Mouse (Mus musculus): ENCODE measurements around the gene Asb16. TPM values are rescaled to one million over a fixed set of nuclear protein-coding genes. Genes with fewer than 3 reads are reported as not detected.
"Not testable (repeated sequence)": the region's sequence is repeated elsewhere in the genome, so short reads cannot be mapped to it uniquely, and the experiment has no call there.

Gene Asb16
- polyA plus RNA-seq, 1 experiment from 2014 or later = 0.04 TPM

GRCm38 (mm10) chr11:102277754-102278153 lies 9.2 kb downstream of the Asb16 start:
- Histone ChIP-seq H3K4me2 (ENCODE audit: low read depth, low read length) (no peak overlapping the region), H3K9me3 (replicated peaks; ENCODE audit: control insufficient read depth, low read length) (no peaks in the 10 kb centered on the region), H3K9ac (ENCODE audit: low read depth, low read length) (no peak overlapping the region), H3K36me3 (ENCODE audit: control insufficient read depth, insufficient read depth) (no peaks in the 10 kb centered on the region), H3K4me1 (ENCODE audit: control insufficient read depth, low read depth, low read length) (peaks cover 3% of the 10 kb centered on the region), H3K4me3 (ENCODE audit: low read depth, low read length) (no peak overlapping the region), H3K27ac (ENCODE audit: low read length) (no peak overlapping the region), H3K27me3 (ENCODE audit: control insufficient read depth, insufficient read depth, low read depth, low read length) (peaks cover 4% of the 10 kb centered on the region)
- WGBS (ENCODE audit: insufficient replicate concordance) = 72% methylated on average over 9 of the region's 12 CpGs
- ATAC-seq (ENCODE audit: low read depth) = no peak

- ATAC-seq (ENCODE audit: low read depth) = no peak
- no peak overlapping the region for H3K9ac ChIP-seq (ENCODE audit: low read depth, low read length)
- H3K9me3 ChIP-seq (replicated peaks; ENCODE audit: control insufficient read depth, low read length) = no peaks in the 10 kb centered on the region
- 84% methylated on average over 3 of the region's 3 CpGs for WGBS (ENCODE audit: insufficient replicate concordance)
- no peaks in the 10 kb centered on the region for H3K36me3 ChIP-seq (ENCODE audit: control insufficient read depth, insufficient read depth)
- no peak overlapping the region for H3K4me3 ChIP-seq (ENCODE audit: low read depth, low read length)
- no peak overlapping the region for H3K27ac ChIP-seq (ENCODE audit: low read length)
- peaks cover 4% of the 10 kb centered on the region for H3K27me3 ChIP-seq (ENCODE audit: control insufficient read depth, insufficient read depth, low read depth, low read length)
- peaks cover 5% of the 10 kb centered on the region for H3K4me1 ChIP-seq (ENCODE audit: control insufficient read depth, low read depth, low read length)
- H3K4me2 ChIP-seq (ENCODE audit: low read depth, low read length) = no peak overlapping the region
Observed at GRCm38 (mm10) chr11:102279595-102279994, 11.1 kb downstream of the Asb16 start.

GRCm38 (mm10) chr11:102280267-102280666 lies 11.7 kb downstream of the Asb16 start:
- WGBS (ENCODE audit: insufficient replicate concordance) = 56% methylated on average over 6 of the region's 6 CpGs

GRCm38 (mm10) chr11:102283922-102284321 lies 15.4 kb downstream of the Asb16 start:
- 77% methylated on average over 6 of the region's 6 CpGs for WGBS (ENCODE audit: insufficient replicate concordance)
- Histone ChIP-seq H3K9me3 (replicated peaks; ENCODE audit: control insufficient read depth, low read length) (no peaks in the 10 kb centered on the region), H3K9ac (ENCODE audit: low read depth, low read length) (no peak overlapping the region), H3K27ac (ENCODE audit: low read length) (no peak overlapping the region), H3K4me1 (ENCODE audit: control insufficient read depth, low read depth, low read length) (peaks cover 29% of the 10 kb centered on the region), H3K27me3 (ENCODE audit: control insufficient read depth, insufficient read depth, low read depth, low read length) (no peaks in the 10 kb centered on the region), H3K4me2 (ENCODE audit: low read depth, low read length) (peak overlapping the region; percentile 81), H3K36me3 (ENCODE audit: control insufficient read depth, insufficient read depth) (peaks cover 12% of the 10 kb centered on the region), H3K4me3 (ENCODE audit: low read depth, low read length) (peak overlapping the region; percentile 81)
- no peak for ATAC-seq (ENCODE audit: low read depth)

More at GRCm38 (mm10) chr11:102280267-102280666, 11.7 kb downstream of the Asb16 start:
- not testable (repeated sequence) for H3K9me3 ChIP-seq (replicated peaks; ENCODE audit: control insufficient read depth, low read length); ATAC-seq (ENCODE audit: low read depth); H3K4me1 ChIP-seq (ENCODE audit: control insufficient read depth, low read depth, low read length); H3K27me3 ChIP-seq (ENCODE audit: control insufficient read depth, insufficient read depth, low read depth, low read length); H3K36me3 ChIP-seq (ENCODE audit: control insufficient read depth, insufficient read depth); H3K4me2 ChIP-seq (ENCODE audit: low read depth, low read length); H3K4me3 ChIP-seq (ENCODE audit: low read depth, low read length); H3K27ac ChIP-seq (ENCODE audit: low read length); H3K9ac ChIP-seq (ENCODE audit: low read depth, low read length)

- peaks cover 31% of the 10 kb centered on the region for H3K4me1 ChIP-seq (ENCODE audit: control insufficient read depth, low read depth, low read length)
- peak within 1 kb of the TSS; percentile 87 for H3K27ac ChIP-seq (ENCODE audit: low read length)
- H3K9me3 ChIP-seq (replicated peaks; ENCODE audit: control insufficient read depth, low read length) = no peaks in the 10 kb centered on the region
- H3K27me3 ChIP-seq (ENCODE audit: control insufficient read depth, insufficient read depth, low read depth, low read length) = no peaks in the 10 kb centered on the region
- peak within 1 kb of the TSS; percentile 91 for H3K9ac ChIP-seq (ENCODE audit: low read depth, low read length)
- H3K4me3 ChIP-seq (ENCODE audit: low read depth, low read length) = peak within 1 kb of the TSS; percentile 81
- under 1% methylated on average over 32 of the region's 32 CpGs for WGBS (ENCODE audit: insufficient replicate concordance)
- peak; percentile 92 for ATAC-seq (ENCODE audit: low read depth)
- peaks cover 12% of the 10 kb centered on the region for H3K36me3 ChIP-seq (ENCODE audit: control insufficient read depth, insufficient read depth)
- H3K4me2 ChIP-seq (ENCODE audit: low read depth, low read length) = peak within 1 kb of the TSS; percentile 81
Observed at GRCm38 (mm10) chr11:102284501-102285094, 16.1 kb downstream of the Asb16 start, which contains the start of gene Tmub2. TSS of gene Tmub2 (plus strand) at chr11:102284931.

GRCm38 (mm10) chr11:102285095-102285834 lies 16.7 kb downstream of the Asb16 start:
- WGBS (ENCODE audit: insufficient replicate concordance) = 2% methylated on average over 31 of the region's 31 CpGs
- H3K4me1 ChIP-seq (ENCODE audit: control insufficient read depth, low read depth, low read length) = peaks cover 31% of the 10 kb centered on the region

GRCm38 (mm10) chr11:102287485-102287884 lies 18.9 kb downstream of the Asb16 start:
- H3K4me1 ChIP-seq (ENCODE audit: control insufficient read depth, low read depth, low read length) = peaks cover 31% of the 10 kb centered on the region
- no peak overlapping the region for H3K4me3 ChIP-seq (ENCODE audit: low read depth, low read length)
- ATAC-seq (ENCODE audit: low read depth) = no peak
- peaks cover 29% of the 10 kb centered on the region for H3K36me3 ChIP-seq (ENCODE audit: control insufficient read depth, insufficient read depth)
- H3K4me2 ChIP-seq (ENCODE audit: low read depth, low read length) = no peak overlapping the region
- no peaks in the 10 kb centered on the region for H3K27me3 ChIP-seq (ENCODE audit: control insufficient read depth, insufficient read depth, low read depth, low read length)
- no peaks in the 10 kb centered on the region for H3K9me3 ChIP-seq (replicated peaks; ENCODE audit: control insufficient read depth, low read length)
- peak overlapping the region; percentile 48; the same call in 1 of the 2 replicates for H3K27ac ChIP-seq (ENCODE audit: low read length)
- 80% methylated on average over 8 of the region's 8 CpGs for WGBS (ENCODE audit: insufficient replicate concordance)
- no peak overlapping the region for H3K9ac ChIP-seq (ENCODE audit: low read depth, low read length)

More at GRCm38 (mm10) chr11:102285095-102285834, 16.7 kb downstream of the Asb16 start:
- ATAC-seq (ENCODE audit: low read depth) = peak; percentile 59
- Histone ChIP-seq H3K4me2 (ENCODE audit: low read depth, low read length) (peak overlapping the region; percentile 81), H3K27me3 (ENCODE audit: control insufficient read depth, insufficient read depth, low read depth, low read length) (no peaks in the 10 kb centered on the region), H3K9ac (ENCODE audit: low read depth, low read length) (peak overlapping the region; percentile 91), H3K27ac (ENCODE audit: low read length) (peak overlapping the region; percentile 87), H3K9me3 (replicated peaks; ENCODE audit: control insufficient read depth, low read length) (no peaks in the 10 kb centered on the region), H3K4me3 (ENCODE audit: low read depth, low read length) (peak overlapping the region; percentile 81), H3K36me3 (ENCODE audit: control insufficient read depth, insufficient read depth) (peaks cover 12% of the 10 kb centered on the region)

GRCm38 (mm10) chr11:102288027-102288804 lies 19.7 kb downstream of the Asb16 start:
- H3K4me2 ChIP-seq (ENCODE audit: low read depth, low read length) = no peak overlapping the region
- no peak overlapping the region for H3K4me3 ChIP-seq (ENCODE audit: low read depth, low read length)
- peak overlapping the region; percentile 48 for H3K27ac ChIP-seq (ENCODE audit: low read length)
- no peak overlapping the region for H3K9ac ChIP-seq (ENCODE audit: low read depth, low read length)
- no peaks in the 10 kb centered on the region for H3K27me3 ChIP-seq (ENCODE audit: control insufficient read depth, insufficient read depth, low read depth, low read length)
- WGBS (ENCODE audit: insufficient replicate concordance) = 74% methylated on average over 8 of the region's 8 CpGs
- H3K4me1 ChIP-seq (ENCODE audit: control insufficient read depth, low read depth, low read length) = peaks cover 31% of the 10 kb centered on the region
- peaks cover 34% of the 10 kb centered on the region for H3K36me3 ChIP-seq (ENCODE audit: control insufficient read depth, insufficient read depth)
- no peaks in the 10 kb centered on the region for H3K9me3 ChIP-seq (replicated peaks; ENCODE audit: control insufficient read depth, low read length)
- ATAC-seq (ENCODE audit: low read depth) = no peak

Data from liver, embryonic 16.5 days (tissue).